In the genomic region with DNA sequence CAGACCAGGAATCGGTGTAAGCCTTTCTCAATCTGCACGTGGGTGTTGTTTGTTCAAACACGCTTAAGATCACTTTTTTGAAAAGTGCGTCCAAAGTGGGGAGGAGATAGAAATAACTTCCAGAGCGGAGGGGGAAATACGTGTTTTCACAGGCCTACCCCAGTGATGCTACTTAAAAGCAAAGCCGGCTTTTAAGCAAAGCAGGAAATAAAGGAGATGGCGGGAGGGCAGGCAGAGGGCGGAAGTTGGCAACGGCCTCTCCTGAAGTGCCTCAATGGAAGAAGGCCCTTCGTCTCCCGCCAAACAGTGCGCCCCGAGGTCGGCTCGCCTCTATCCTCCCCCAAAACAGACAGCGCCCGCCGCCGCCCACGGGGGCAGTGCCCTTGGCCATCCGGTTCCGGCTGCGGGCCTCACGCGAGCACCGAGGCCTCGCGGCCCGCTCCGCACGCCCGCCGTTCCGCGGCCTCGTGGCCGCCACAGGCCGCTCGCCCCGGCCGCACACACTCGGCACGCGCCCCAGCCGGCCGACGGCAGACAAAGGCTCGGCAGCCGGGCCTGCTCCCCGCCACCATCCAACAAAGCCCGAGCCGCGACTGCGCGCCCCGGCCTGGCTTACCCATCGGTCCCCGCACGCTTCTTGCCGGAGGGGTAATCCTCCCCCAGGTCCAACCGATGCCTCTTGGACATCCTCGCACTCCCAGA, we compare ENCODE assay signal across 8 mouse cellular contexts. TPM values are rescaled to one million over a fixed set of nuclear protein-coding genes. Genes with fewer than 3 reads are reported as not detected.
A peak's percentile ranks its signal among the peaks of the same experiment; 100 is the strongest.
DNase-seq lines count a peak whose midpoint lies in the region; ATAC-seq and TF ChIP-seq lines count a peak whose summit lies in the region.

No protein-coding gene starts in this region.

- peak; percentile 84 for ATAC-seq in forebrain, embryonic 14.5 days
- ATAC-seq in hematopoietic stem cell, adult 5-6 weeks (replicated peaks in 1 of 2; ENCODE audit: insufficient read depth in 1 of 2, low FRiP score in 2 of 2, low TSS enrichment in 1 of 2, low read depth in 1 of 2, poor library complexity in 2 of 2, severe bottlenecking in 2 of 2): peak; percentile 53 to 54

- DNase-seq in cerebellum, adult 11-12 months: peak; percentile 61
- DNase-seq in cerebellum, adult 8-10 months: no peak
- DNase-seq in brain, embryonic 14.5 days (ENCODE audit: low read depth): peak; percentile 76
- peak; percentile 62 for DNase-seq in forebrain, embryonic 14.5 days (ENCODE audit: low spot score)
- peak; percentile 75 for DNase-seq in limb, embryonic 10.5 days (ENCODE audit: low spot score)
- no peak for DNase-seq in midbrain, embryonic 10.5 days (ENCODE audit: low spot score)

- H3K36me3 ChIP-seq in forebrain, embryonic 14.5 days (ENCODE audit: control insufficient read depth, insufficient read depth, low read length): 0 out of 2 replicates have a peak, but pooled peaks cover under 1% of the 10 kb centered on the region
- H3K36me3 ChIP-seq in limb, embryonic 10.5 days: peaks cover 4% of the 10 kb centered on the region; the same call in 1 of the 2 replicates
- H3K36me3 ChIP-seq in midbrain, embryonic 10.5 days: peaks cover 6% of the 10 kb centered on the region
- H3K36me3 ChIP-seq in small intestine, adult 2 months (ENCODE audit: control insufficient read depth, insufficient read depth, low read length): no peaks in the 10 kb centered on the region

- no peak for TF ChIP-seq CTCF in brain, embryonic 14.5 days (IDR thresholded peaks at IDR 0.05; ENCODE audit: borderline replicate concordance, extremely low read depth, insufficient read depth, insufficient read length)
- TF ChIP-seq CTCF in small intestine, adult 2 months (IDR thresholded peaks at IDR 0.05; ENCODE audit: extremely low read depth, insufficient read length, insufficient replicate concordance, low read depth, low read length): no peak

- H3K4me2 ChIP-seq in forebrain, embryonic 14.5 days (ENCODE audit: low read length): peak overlapping the region; percentile 91

- peak overlapping the region; percentile 91 for H3K27ac ChIP-seq in forebrain, embryonic 14.5 days (ENCODE audit: low read depth, low read length)
- peak overlapping the region; percentile 99 for H3K27ac ChIP-seq in limb, embryonic 10.5 days
- peak overlapping the region; percentile 100 for H3K27ac ChIP-seq in midbrain, embryonic 10.5 days (replicated peaks)
- peak overlapping the region; percentile 18; the same call in 1 of the 2 replicates for H3K27ac ChIP-seq in small intestine, adult 2 months (ENCODE audit: insufficient read depth, low read depth, low read length)

- peak overlapping the region; percentile 97 for H3K4me3 ChIP-seq in forebrain, embryonic 14.5 days (ENCODE audit: low read depth, low read length)
- peak overlapping the region; percentile 98 for H3K4me3 ChIP-seq in limb, embryonic 10.5 days
- H3K4me3 ChIP-seq in midbrain, embryonic 10.5 days: peak overlapping the region; percentile 97
- peak overlapping the region; percentile 70 for H3K4me3 ChIP-seq in small intestine, adult 2 months (ENCODE audit: low read depth, low read length)

- H3K9ac ChIP-seq in forebrain, embryonic 14.5 days (ENCODE audit: low read length): peak overlapping the region; percentile 99

- H3K9me3 ChIP-seq in forebrain, embryonic 14.5 days (replicated peaks; ENCODE audit: control insufficient read depth, low read length): no peaks in the 10 kb centered on the region
- no peaks in the 10 kb centered on the region for H3K9me3 ChIP-seq in limb, embryonic 10.5 days (replicated peaks)
- H3K9me3 ChIP-seq in midbrain, embryonic 10.5 days (replicated peaks): no peaks in the 10 kb centered on the region

- no peaks in the 10 kb centered on the region for H3K27me3 ChIP-seq in forebrain, embryonic 14.5 days (replicated peaks; ENCODE audit: control insufficient read depth, insufficient read depth, low read length)
- H3K27me3 ChIP-seq in limb, embryonic 10.5 days (ENCODE audit: low read depth, poor library complexity, severe bottlenecking): no peaks in the 10 kb centered on the region
- no peaks in the 10 kb centered on the region for H3K27me3 ChIP-seq in midbrain, embryonic 10.5 days (ENCODE audit: low read depth, poor library complexity, severe bottlenecking)
- no peaks in the 10 kb centered on the region for H3K27me3 ChIP-seq in small intestine, adult 2 months (ENCODE audit: control insufficient read depth, insufficient read depth, low read length)

- peaks cover 9% of the 10 kb centered on the region for H3K4me1 ChIP-seq in forebrain, embryonic 14.5 days (ENCODE audit: control insufficient read depth, insufficient read depth, low read length)
- H3K4me1 ChIP-seq in limb, embryonic 10.5 days: peaks cover 19% of the 10 kb centered on the region
- peaks cover 21% of the 10 kb centered on the region for H3K4me1 ChIP-seq in midbrain, embryonic 10.5 days
- no peaks in the 10 kb centered on the region for H3K4me1 ChIP-seq in small intestine, adult 2 months (ENCODE audit: control insufficient read depth, insufficient read depth, insufficient read length, low read length)

- TF ChIP-seq POLR2A in brain, embryonic 14.5 days (IDR thresholded peaks at IDR 0.05; ENCODE audit: borderline replicate concordance, extremely low read depth, insufficient read depth, insufficient read length, poor library complexity, severe bottlenecking): no peak
- no peak; the same call in 1 of the 2 replicates for TF ChIP-seq POLR2A in small intestine, adult 2 months (IDR thresholded peaks at IDR 0.05; ENCODE audit: low read depth, low read length)

- WGBS in forebrain, embryonic 14.5 days: under 1% methylated on average over 63 of the region's 63 CpGs
- WGBS in limb, embryonic 10.5 days: 1% methylated on average over 62 of the region's 63 CpGs
- WGBS in midbrain, embryonic 10.5 days: under 1% methylated on average over 42 of the region's 63 CpGs
- WGBS in small intestine, adult 2 months: under 1% methylated on average over 62 of the region's 63 CpGs

RNA-seq across cellular contexts. Expression of a gene that starts 0.5 kb away (rescaled TPM):
- polyA plus RNA-seq in brain, embryonic 14.5 days (2012; rRNA removed): 168 and 172 TPM in 2 replicates
- polyA plus RNA-seq in forebrain, embryonic 14.5 days (2014; fragmentation: Nextera tagmentation; extraction: Ambion mirVana): 87.4 and 90.9 TPM in 2 replicates
- total RNA-seq in hematopoietic stem cell, adult 5-6 weeks (2017): 389 and 402 TPM in 2 replicates
- 214 and 221 TPM in 2 replicates for polyA plus RNA-seq in limb, embryonic 10.5 days (2016; fragmentation: Nextera tagmentation; extraction: Ambion mirVana)
- polyA plus RNA-seq in midbrain, embryonic 10.5 days (2016; fragmentation: Nextera tagmentation; extraction: Ambion mirVana): 203 and 204 TPM in 2 replicates
- polyA plus RNA-seq in small intestine, adult 2 months (2012; rRNA removed): 5.8 and 11.3 TPM in 2 replicates

Comparison
In these comparisons a context has a peak if more than half of its experiments do, and no peak if none do; other contexts are left out.
1. DNase-seq: peak in cerebellum, adult 11-12 months (single experiment), brain, embryonic 14.5 days (single experiment), forebrain, embryonic 14.5 days (single experiment) and limb, embryonic 10.5 days (single experiment); none in cerebellum, adult 8-10 months (single experiment) and midbrain, embryonic 10.5 days (single experiment).
2. H3K27ac ChIP-seq: peak in every context shown above with its lines; median percentile 100 in midbrain, embryonic 10.5 days; 99 in limb, embryonic 10.5 days; 91 in forebrain, embryonic 14.5 days; 18 in small intestine, adult 2 months.
3. Peak in every context shown above with its lines, with median percentiles within 50 percentile points of each other: H3K4me3 ChIP-seq.